Mouse (Mus musculus) right cerebral cortex, adult 2 months (tissue): Measurements from ENCODE around the gene Nup210l.
"Not testable (repeated sequence)": the region's sequence is repeated elsewhere in the genome, so short reads cannot be mapped to it uniquely, and the experiment has no call there.

ENCODE experiments used
- DNase-seq, 2 experiments: peaks; one replicate each; pipeline ENCODE4 v3.0.0; 2021 to 2022; ENCODE audit warnings: low spot score in 2 of 2

Nup210l gene

DNA sequence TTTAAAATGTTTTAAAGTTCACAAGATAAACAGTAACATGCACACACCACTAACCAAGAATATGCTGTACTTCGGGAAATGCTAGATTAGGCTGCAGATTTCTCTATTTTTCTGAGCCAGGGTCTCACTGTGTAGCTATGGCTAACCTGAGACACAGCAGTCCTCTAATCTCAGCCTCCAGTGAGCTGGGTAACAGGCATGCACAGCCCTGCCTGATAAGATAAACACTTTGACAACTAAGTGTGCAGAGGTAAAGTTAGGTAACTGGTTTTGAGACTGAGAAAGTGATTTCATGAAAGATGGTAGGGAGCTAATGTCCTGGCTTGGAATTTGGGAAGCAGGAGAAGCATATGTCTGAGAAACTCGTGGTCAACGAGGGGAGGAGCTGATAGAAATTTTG lies 9.5 kb upstream of the Nup210l start:
- no peak for DNase-seq

DNA sequence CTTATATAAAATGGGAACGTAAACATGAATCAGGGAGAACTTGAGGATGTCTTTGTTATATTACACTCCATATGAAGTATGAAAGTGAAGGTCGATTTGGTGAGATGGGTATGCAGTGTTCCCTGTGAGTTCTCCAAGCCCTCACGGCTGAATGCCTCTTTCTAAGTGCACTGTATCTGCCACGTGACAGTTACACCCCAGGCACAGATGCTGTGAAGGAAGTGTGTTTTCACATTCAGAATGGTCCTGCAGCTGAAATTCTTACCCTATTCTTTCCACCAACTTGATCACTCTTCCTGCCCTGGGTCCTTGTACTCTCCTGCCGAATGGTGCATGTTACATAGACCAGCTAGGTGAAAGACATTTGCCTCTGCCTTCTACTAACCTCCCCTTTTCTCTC lies 6.0 kb upstream of the Nup210l start:
- peak in 1 of 2 experiments; percentile 40 for DNase-seq

GRCm38 (mm10) chr3:90101010-90101409 lies 2.9 kb upstream of the Nup210l start:
- no peak for DNase-seq

DNA sequence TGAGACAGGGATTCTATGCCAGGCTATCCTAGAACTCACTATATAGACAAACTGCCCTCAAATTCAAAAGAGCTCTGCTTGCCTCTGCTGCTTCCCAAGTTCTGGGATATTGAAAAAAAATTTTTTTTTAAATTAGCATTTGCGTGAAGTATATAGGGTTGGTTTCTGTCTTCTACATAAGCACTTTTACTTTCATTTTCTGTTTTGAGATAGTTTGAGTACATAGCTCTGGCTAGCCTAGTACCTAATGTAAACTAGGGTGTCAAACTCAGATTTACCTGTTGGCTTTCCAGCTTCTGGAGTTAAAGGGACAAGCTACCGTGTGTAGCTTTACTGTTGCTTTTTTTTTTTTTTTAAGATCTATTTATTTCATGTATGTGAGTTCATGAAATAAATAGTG lies 2.3 kb upstream of the Nup210l start:
- no peak for DNase-seq

DNA sequence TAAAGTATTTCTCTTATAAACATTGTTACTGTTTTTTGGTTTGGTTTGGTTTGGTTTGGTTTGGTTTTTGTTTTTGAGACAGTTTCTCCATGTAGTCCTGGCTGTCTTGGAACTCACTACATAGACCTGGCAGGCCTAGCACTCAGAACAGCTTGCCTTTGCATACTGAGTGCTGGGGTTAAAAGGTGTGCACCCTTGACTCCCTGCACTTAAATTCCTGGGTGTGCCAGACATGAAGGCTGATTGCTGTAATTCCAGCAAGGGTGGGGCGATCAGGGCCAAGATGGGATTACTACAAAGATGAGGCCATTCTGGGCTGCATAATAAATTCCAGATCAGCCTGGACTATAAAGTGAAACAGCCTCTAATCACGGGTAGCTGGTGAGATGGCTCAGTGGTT lies 1.7 kb upstream of the Nup210l start:
- no peak for DNase-seq

- no peak for DNase-seq
These were observed 756 bp upstream of the Nup210l start for GRCm38 (mm10) chr3:90103176-90103575.

- DNase-seq: no peak
These were observed 7.8 kb downstream of the Nup210l start for GRCm38 (mm10) chr3:90111706-90112105.

- DNase-seq: no peak
These were observed 10.4 kb downstream of the Nup210l start for GRCm38 (mm10) chr3:90114342-90114741.

GRCm38 (mm10) chr3:90115526-90115925 lies 11.6 kb downstream of the Nup210l start:
- DNase-seq: no peak

GRCm38 (mm10) chr3:90118132-90118790 lies 14.3 kb downstream of the Nup210l start:
- DNase-seq: peak; percentile 51 to 66

DNA sequence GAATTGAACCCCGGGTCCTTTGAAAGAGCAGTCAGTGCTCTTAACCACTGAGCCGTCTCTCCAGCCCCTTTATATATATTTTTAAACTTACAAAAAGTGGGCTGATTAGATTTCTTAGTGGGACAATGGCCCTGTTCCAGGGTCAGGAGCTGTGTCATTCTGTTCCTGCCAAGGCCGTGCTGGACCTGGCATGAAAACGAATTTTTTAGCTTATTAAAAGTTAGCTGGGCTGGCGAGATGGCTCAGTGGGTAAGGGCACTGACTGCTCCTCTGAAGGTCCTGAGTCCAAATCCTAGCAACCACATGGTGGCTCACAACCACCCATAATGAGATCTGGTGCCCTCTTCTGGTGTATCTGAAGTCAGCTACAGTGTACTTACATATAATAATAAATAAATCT lies 18.1 kb downstream of the Nup210l start:
- not testable (repeated sequence) for DNase-seq

DNA sequence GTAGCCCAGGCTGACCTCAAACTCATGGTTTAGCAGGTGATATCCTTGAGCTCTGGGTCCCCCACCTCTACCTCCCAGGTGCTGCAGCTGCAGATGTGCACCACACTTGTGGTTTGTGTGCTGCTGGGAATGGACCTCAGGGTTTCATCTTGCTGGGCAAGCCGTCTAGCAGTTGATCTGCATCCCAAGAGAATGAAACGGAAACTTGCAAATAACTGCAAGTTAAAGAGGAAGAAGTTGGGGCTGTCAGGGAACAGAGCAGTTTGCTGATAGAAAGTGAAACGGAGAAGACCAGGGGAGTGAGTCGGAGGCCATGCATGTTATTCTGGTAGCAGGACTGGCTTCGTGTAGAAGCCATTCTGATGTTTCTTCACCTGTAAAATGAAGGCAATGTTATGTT lies 21.8 kb downstream of the Nup210l start:
- DNase-seq: no peak

- peak; percentile 17 to 20 for DNase-seq
These were observed 23.9 kb downstream of the Nup210l start for GRCm38 (mm10) chr3:90127881-90128280.

DNA sequence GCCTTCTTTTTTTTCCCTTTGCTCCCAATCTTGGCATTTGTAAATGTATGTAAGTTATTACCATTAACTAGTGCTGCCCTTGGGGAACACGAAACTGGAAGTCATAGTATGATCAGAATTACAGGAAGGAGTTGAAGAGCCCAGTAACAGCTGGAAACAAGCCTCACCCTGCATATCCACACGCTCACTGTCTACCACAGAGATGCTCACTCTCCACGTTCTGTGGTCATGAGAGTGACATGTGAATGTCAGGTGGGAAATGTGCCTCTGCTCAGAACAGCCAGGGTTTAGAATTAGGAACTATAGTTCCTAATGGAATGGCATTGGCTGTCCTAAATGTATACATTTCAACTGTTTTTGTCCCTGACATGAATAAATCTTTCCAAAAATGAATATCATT lies 28.8 kb downstream of the Nup210l start:
- DNase-seq: no peak

DNA sequence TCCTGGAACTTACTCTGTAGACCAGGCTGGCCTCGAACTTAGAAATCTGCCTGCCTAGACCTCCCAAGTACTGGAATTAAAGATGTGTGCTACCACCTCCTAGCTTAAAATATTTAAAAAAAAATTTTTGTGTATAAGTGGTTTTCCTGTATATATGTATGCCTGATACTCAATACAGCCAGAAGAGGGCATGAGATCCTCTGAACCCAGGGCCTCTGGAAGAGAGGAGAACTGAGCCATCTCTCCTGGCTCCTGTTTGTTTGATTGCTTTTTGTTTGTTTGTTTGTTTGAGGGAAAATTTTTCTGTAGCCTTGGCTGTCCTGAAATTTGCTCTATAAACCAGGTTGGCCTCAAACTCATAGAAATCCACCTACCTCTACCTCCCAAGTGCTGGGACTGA lies 29.4 kb downstream of the Nup210l start:
- no peak for DNase-seq

DNA sequence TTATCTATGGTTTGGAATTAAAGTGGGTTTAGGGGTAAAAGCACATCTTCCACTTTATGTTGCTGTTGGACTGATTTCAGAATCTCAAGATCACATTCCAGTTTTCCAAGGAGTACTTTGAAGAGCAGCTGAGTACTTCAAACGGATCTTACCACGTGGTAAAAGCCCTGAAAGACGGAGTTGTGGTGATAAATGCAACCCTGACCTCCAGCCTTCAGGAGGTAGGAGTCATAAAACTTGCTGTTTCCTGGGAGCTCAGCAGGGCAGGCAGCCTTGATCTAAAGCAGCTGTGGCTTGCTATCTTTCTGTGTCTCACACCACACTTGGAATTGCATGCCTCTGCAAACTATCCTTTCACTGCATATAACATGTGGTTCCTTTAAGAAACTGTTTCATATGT lies 30.6 kb downstream of the Nup210l start:
- no peak for DNase-seq

DNA sequence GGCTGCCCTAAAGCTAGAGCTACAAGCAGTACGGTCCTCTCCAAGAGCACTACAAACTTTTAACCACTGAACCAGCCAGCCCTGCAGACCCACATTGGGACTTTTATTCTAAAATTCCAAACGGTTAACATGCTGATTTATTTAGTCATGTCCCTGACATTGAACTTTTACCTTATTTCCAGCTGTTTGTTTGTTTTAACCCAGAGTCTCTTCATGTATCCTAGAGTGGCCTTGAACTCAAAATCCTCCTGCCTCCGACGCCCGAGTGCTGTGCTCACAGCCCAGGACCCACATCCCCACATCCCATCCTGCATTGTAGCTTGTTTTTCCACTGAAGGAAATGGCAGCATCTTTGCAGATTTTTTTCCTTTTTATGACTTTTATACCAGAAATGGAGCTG lies 31.1 kb downstream of the Nup210l start:
- no peak for DNase-seq

GRCm38 (mm10) chr3:90136660-90137059 lies 32.7 kb downstream of the Nup210l start:
- DNase-seq: no peak

DNA sequence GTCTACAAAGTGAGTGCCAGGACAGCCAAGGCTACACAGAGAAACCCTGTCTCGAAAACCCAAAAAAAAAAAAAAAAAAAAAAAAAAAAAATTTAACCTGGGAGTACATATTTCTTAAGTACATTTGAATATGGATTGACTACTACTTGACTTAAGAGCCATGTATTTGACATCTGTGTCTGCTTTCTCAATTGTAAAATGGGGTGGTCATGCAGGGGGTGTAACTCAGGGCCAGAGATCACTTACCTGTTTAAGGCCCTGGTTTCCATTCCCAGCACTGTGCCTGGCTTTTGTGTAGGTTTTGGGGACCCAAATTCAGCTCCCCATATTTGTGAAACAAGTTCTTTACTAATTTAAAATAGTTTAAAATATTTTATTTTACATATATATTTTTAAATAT lies 33.7 kb downstream of the Nup210l start:
- no peak for DNase-seq

- no peak for DNase-seq
These were observed 36.0 kb downstream of the Nup210l start for GRCm38 (mm10) chr3:90139962-90140361.

DNA sequence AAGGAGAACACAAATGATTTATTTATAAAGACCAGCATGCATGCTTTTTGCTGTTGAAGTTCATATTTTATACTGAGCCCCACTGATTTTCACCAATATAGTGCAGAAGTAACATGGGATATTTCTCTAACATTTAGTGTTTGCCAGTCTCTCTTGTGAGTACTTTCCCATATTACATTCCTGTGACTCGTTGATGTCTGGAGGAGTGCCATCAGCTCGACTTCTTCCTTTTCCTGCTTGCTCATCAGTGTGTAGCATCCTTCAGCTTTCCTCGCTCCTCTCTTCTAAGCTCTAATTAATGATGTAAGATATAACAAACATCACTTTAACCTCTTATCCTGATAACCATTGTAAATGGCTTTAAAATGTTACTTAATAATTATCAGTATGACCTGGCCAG lies 41.5 kb downstream of the Nup210l start:
- DNase-seq: no peak

- DNase-seq: no peak
These were observed 42.7 kb downstream of the Nup210l start for GRCm38 (mm10) chr3:90146651-90147050.

GRCm38 (mm10) chr3:90151086-90151740 lies 47.3 kb downstream of the Nup210l start:
- no peak for DNase-seq

DNA sequence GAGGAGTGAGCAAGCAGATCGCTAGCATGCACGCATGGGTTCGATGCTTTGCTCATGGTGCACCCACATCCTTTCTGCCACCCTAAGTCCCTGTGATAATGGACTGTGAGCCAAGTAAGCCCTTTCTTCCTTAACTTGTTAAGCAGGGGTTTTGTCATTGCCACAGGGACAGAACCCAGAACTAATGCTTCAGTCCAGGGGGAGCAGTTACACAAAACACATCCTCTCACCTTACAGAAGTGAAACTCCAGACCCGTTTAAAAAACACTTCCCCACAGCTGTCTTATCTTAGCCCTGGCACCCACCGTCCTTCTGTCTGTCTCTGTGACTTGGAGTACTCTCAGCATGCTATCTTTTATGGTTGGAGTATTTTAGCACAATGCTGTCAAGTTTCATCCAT lies 52.1 kb downstream of the Nup210l start:
- no peak for DNase-seq
